Mouse (Mus musculus) gastrocnemius, postnatal 25 days (tissue): ENCODE data around the gene Wdr41. TPM values are rescaled to one million over a fixed set of nuclear protein-coding genes. Genes with fewer than 3 reads are reported as not detected.

Experiments used
- DNase-seq: peaks from one replicate; pipeline ENCODE4 v3.0.0; 2022
- total RNA-seq, 2 experiments: library from RNA; stranded (reverse); gene quantifications; 1 replicate in 1 of 2; 2 replicates in 1 of 2; pipeline ENCODE4 v1.2.3; 2021

Wdr41 gene
- total RNA-seq, 2 experiments from 2014 or later, result 12.1 to 14.4 TPM

- DNase-seq, result no peak
Measured at GRCm38 (mm10) chr13:95034715-95035114, 58.6 kb downstream of the Wdr41 start.

- no peak for DNase-seq
Measured at GRCm38 (mm10) chr13:95038200-95038599, 62.1 kb downstream of the Wdr41 start.

- DNase-seq, result no peak
Measured at GRCm38 (mm10) chr13:95040140-95040738, 64.1 kb downstream of the Wdr41 start.

- no peak for DNase-seq
Measured at GRCm38 (mm10) chr13:95044108-95044507, 68.0 kb downstream of the Wdr41 start.

- no peak for DNase-seq
Measured at GRCm38 (mm10) chr13:95050398-95050797, 74.3 kb downstream of the Wdr41 start.

- no peak for DNase-seq
Measured at GRCm38 (mm10) chr13:95052421-95052820, 76.3 kb downstream of the Wdr41 start.

GRCm38 (mm10) chr13:95055742-95056388 lies 79.7 kb downstream of the Wdr41 start:
- DNase-seq, result no peak

- DNase-seq, result no peak
Measured at GRCm38 (mm10) chr13:95056501-95057280, 80.5 kb downstream of the Wdr41 start.

- no peak for DNase-seq
Measured at GRCm38 (mm10) chr13:95058885-95059284, 82.7 kb downstream of the Wdr41 start.

GRCm38 (mm10) chr13:95063390-95064017 lies 87.4 kb downstream of the Wdr41 start:
- DNase-seq, result no peak

GRCm38 (mm10) chr13:95067854-95068253 lies 91.7 kb downstream of the Wdr41 start:
- DNase-seq, result no peak

GRCm38 (mm10) chr13:95070268-95070667 lies 94.1 kb downstream of the Wdr41 start:
- no peak for DNase-seq

Other genes starting within 250 kb of the Wdr41 start
- 10 to 100 TPM; 66.8 to 70.0 TPM for gene Tbca, start 187.4 kb upstream of the Wdr41 start, total RNA-seq
- gene Otp, start 100.7 kb upstream of the Wdr41 start, total RNA-seq, result not detected